Mouse (Mus musculus) hindlimb bud, embryonic 11.5 days (tissue): Measurements from ENCODE around the gene Fignl2.
"Not testable (repeated sequence)": the region's sequence is repeated elsewhere in the genome, so short reads cannot be mapped to it uniquely, and the experiment has no call there.

Experiments used
- DNase-seq: peaks from one replicate; pipeline ENCODE4 v3.0.0-alpha.2; 2012; ENCODE audit warnings: low read depth, low spot score; ENCODE audit errors: extremely low spot score

Gene Fignl2

GRCm38 (mm10) chr15:101077813-101078730, at the start of gene Fignl2:
Gene Fignl2 (minus strand): TSS chr15:101078567.
- no peak for DNase-seq

- no peak for DNase-seq
Measured at GRCm38 (mm10) chr15:101126876-101127544, 48.6 kb upstream of the Fignl2 start.

GRCm38 (mm10) chr15:101125561-101125960, 47.2 kb upstream of the Fignl2 start:
- DNase-seq, result no peak

GRCm38 (mm10) chr15:101123202-101123601, 44.8 kb upstream of the Fignl2 start:
- DNase-seq, result no peak

- no peak for DNase-seq
Measured at GRCm38 (mm10) chr15:101122290-101122589, 43.9 kb upstream of the Fignl2 start.

- no peak for DNase-seq
Measured at GRCm38 (mm10) chr15:101121411-101122289, 43.3 kb upstream of the Fignl2 start.

- DNase-seq, result no peak
Measured at GRCm38 (mm10) chr15:101118399-101119125, 40.2 kb upstream of the Fignl2 start.

- no peak for DNase-seq
Measured at GRCm38 (mm10) chr15:101115511-101116110, 37.2 kb upstream of the Fignl2 start, which contains the start of gene Ankrd33. Gene Ankrd33 (plus strand): TSS chr15:101115755.

- DNase-seq, result not testable (repeated sequence)
Measured at GRCm38 (mm10) chr15:101113778-101114177, 35.4 kb upstream of the Fignl2 start.

- DNase-seq, result no peak
Measured at GRCm38 (mm10) chr15:101113176-101113575, 34.8 kb upstream of the Fignl2 start.

- no peak for DNase-seq
Measured at GRCm38 (mm10) chr15:101107906-101108671, 29.7 kb upstream of the Fignl2 start.

- no peak for DNase-seq
Measured at GRCm38 (mm10) chr15:101106011-101106410, 27.6 kb upstream of the Fignl2 start.

- no peak for DNase-seq
Measured at GRCm38 (mm10) chr15:101105496-101105994, 27.2 kb upstream of the Fignl2 start.

- DNase-seq, result no peak
Measured at GRCm38 (mm10) chr15:101103605-101104304, 25.4 kb upstream of the Fignl2 start.

- DNase-seq, result no peak
Measured at GRCm38 (mm10) chr15:101100996-101101395, 22.6 kb upstream of the Fignl2 start.

GRCm38 (mm10) chr15:101097985-101098651, 19.8 kb upstream of the Fignl2 start:
- DNase-seq, result no peak

- no peak for DNase-seq
Measured at GRCm38 (mm10) chr15:101095392-101095791, 17.0 kb upstream of the Fignl2 start.

- no peak for DNase-seq
Measured at GRCm38 (mm10) chr15:101094979-101095378, 16.6 kb upstream of the Fignl2 start.
